Mouse (Mus musculus) heart, embryonic 12.5 days (tissue): ENCODE data around the gene Gpa33. TPM values are rescaled to one million over a fixed set of nuclear protein-coding genes. Genes with fewer than 3 reads are reported as not detected.

Experiments used
- ATAC-seq: fragments of 200-750 bp; cut with Nextera tagmentation; 2 replicates; pipeline ENCODE4 v1.8.0; 2017; ENCODE audit warnings: moderate TSS enrichment, moderate library complexity; ENCODE audit not compliant: insufficient number of reproducible peaks, low FRiP score
- H3K27ac ChIP-seq: fragments of 300-500 bp; sonication (generic); 2 replicates; pipeline ENCODE4 v1.5.1; 2016; ENCODE audit warnings: mild to moderate bottlenecking, moderate library complexity; ENCODE audit not compliant: poor library complexity, severe bottlenecking
- H3K27me3 ChIP-seq: fragments of 300-500 bp; sonication (generic); replicated peaks from 2 replicates; pipeline ENCODE4 v1.6.1; 2016; ENCODE audit warnings: mild to moderate bottlenecking, moderate library complexity
- H3K36me3 ChIP-seq: fragments of 300-500 bp; sonication (generic); 2 replicates; pipeline ENCODE4 v1.6.1; 2016; ENCODE audit warnings: mild to moderate bottlenecking, moderate library complexity
- H3K4me1 ChIP-seq: fragments of 300-500 bp; sonication (generic); replicated peaks from 2 replicates; pipeline ENCODE4 v1.6.1; 2016; ENCODE audit warnings: mild to moderate bottlenecking
- H3K4me2 ChIP-seq: fragments of 300-500 bp; sonication (generic); 2 replicates; pipeline ENCODE4 v1.6.1; 2016; ENCODE audit warnings: mild to moderate bottlenecking, moderate library complexity
- H3K4me3 ChIP-seq: fragments of 300-500 bp; sonication (generic); 2 replicates; pipeline ENCODE4 v1.5.1; 2016; ENCODE audit warnings: mild to moderate bottlenecking
- H3K9ac ChIP-seq: fragments of 300-500 bp; sonication (generic); 2 replicates; pipeline ENCODE4 v1.6.1; 2016; ENCODE audit warnings: mild to moderate bottlenecking, moderate library complexity
- H3K9me3 ChIP-seq: fragments of 300-500 bp; sonication (generic); replicated peaks from 2 replicates; pipeline ENCODE4 v1.6.1; 2016; ENCODE audit warnings: mild to moderate bottlenecking, moderate library complexity
- WGBS: fragments of 180-500 bp; shearing (Covaris S2); methylation state at CpG from one replicate; pipeline ENCODE4 v1.1.7; 2016; 5-methylcytosine and 5-hydroxymethylcytosine counted together
- polyA plus RNA-seq: library from polyadenylated mRNA; unstranded; fragments of >200 nt; fragmentation: Nextera tagmentation; extraction: Ambion mirVana; gene quantifications from 2 replicates; pipeline ENCODE4 v1.2.1, GENCODE M21; 2016

Gpa33 gene
- polyA plus RNA-seq, 1 experiment from 2014 or later, result 0.15 TPM

DNA sequence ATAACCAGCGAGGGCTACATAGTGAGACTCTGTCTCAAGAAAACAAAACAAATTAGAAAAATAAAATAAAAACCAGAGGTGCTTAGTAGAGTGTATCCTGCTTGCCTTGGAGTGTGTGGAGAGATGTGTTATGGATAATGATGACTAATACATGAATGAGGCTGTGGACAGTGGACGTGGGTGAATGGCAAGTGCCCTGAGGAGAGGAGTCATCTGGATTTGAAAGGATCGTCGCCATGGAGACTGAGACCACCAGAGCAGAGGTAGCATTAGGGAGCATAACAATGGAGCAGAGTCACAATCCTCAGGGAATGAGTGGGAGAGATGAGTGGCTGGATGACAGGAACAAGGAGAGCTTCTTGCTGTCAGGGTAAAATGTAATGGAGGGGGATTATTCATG lies 59.8 kb downstream of the Gpa33 start:
- Histone ChIP-seq H3K9ac (no peak overlapping the region), H3K27me3 (no peaks in the 10 kb centered on the region), H3K36me3 (no peaks in the 10 kb centered on the region), H3K4me3 (no peak overlapping the region), H3K9me3 (no peaks in the 10 kb centered on the region), H3K4me2 (no peak overlapping the region), H3K27ac (no peak overlapping the region), H3K4me1 (peaks cover under 1% of the 10 kb centered on the region; the same call in 1 of the 2 replicates)
- 82% methylated on average over 4 of the region's 4 CpGs for WGBS
- ATAC-seq, result no peak

DNA sequence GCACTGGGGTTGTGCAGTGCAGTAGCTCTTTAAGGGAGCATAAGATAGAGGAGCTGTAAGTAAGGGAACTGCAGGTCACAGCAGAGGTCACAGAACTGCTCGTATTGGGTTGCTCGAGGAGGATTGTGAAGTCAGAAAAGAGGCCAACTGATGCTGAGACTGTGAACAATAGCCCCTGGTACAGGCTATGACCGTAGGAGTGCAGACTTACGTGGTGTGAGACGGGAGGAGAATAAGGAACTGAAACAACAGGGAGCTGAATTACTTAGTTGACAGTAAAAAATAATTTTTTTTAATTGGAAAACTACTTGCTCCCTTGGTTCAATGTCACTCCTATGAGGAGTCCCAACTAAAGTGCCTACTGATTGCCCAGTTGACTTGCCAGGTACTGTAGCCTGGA lies 74.1 kb downstream of the Gpa33 start:
- WGBS, result 53% methylated on average over 5 of the region's 5 CpGs
- no peaks in the 10 kb centered on the region for H3K27me3 ChIP-seq
- H3K4me3 ChIP-seq, result no peak overlapping the region
- H3K9ac ChIP-seq, result no peak overlapping the region
- H3K36me3 ChIP-seq, result no peaks in the 10 kb centered on the region
- no peaks in the 10 kb centered on the region for H3K4me1 ChIP-seq
- H3K4me2 ChIP-seq, result no peak overlapping the region
- no peak overlapping the region for H3K27ac ChIP-seq
- no peak for ATAC-seq
- no peaks in the 10 kb centered on the region for H3K9me3 ChIP-seq

DNA sequence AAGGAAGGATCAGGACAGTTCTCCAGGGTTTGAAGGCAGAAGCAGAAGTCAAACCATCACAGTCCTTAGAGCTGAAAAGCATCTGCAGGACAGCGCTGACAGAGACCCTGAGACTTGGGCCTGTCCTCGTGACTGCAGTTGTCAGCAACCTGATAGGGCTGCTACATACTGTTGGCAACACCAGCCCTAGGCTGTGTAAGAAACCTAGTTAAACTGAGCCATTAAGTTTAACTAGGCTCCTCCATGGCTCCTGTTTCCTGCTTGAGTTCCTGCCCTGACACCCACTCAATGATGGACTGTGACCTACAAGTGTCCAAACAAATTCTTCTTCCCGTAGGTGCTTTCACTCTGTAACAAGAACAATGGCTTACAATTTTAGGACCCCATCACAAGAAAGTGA lies 75.1 kb downstream of the Gpa33 start:
- H3K27me3 ChIP-seq, result no peaks in the 10 kb centered on the region
- 49% methylated on average over 3 of the region's 3 CpGs for whole genome bisulfite sequencing

DNA sequence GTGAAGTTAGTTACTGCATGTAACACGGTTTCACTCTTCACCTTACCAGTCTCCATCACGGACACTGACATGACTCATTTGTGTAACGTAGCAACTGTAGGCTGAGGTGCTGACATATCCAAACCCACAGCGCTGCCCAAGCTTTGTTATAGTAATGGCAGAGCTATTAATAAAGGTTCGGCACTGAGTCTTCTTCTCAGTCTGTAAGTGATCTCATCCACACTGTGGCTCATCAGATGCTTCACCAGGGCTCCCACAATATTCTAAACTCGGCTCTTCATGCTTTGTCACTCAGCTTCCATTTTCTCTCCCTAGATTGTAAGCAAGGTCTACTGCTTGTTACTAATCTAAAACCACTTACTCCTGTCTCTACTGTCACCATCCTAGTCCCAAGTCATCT lies 79.3 kb downstream of the Gpa33 start:
- H3K36me3 ChIP-seq, result no peaks in the 10 kb centered on the region
- WGBS, result 64% methylated on average over 6 of the region's 6 CpGs
- H3K27me3 ChIP-seq, result no peaks in the 10 kb centered on the region
- no peaks in the 10 kb centered on the region for H3K9me3 ChIP-seq
- ATAC-seq, result no peak
- H3K4me2 ChIP-seq, result no peak overlapping the region
- H3K4me1 ChIP-seq, result no peaks in the 10 kb centered on the region
- H3K4me3 ChIP-seq, result no peak overlapping the region
- H3K27ac ChIP-seq, result no peak overlapping the region
- H3K9ac ChIP-seq, result no peak overlapping the region

More for the DNA sequence above, 75.1 kb downstream of the Gpa33 start:
- ATAC-seq, result no peak
- no peak overlapping the region for H3K4me2 ChIP-seq
- H3K9me3 ChIP-seq, result no peaks in the 10 kb centered on the region
- H3K27ac ChIP-seq, result no peak overlapping the region
- no peak overlapping the region for H3K9ac ChIP-seq
- no peak overlapping the region for H3K4me3 ChIP-seq
- H3K36me3 ChIP-seq, result no peaks in the 10 kb centered on the region
- H3K4me1 ChIP-seq, result no peaks in the 10 kb centered on the region

DNA sequence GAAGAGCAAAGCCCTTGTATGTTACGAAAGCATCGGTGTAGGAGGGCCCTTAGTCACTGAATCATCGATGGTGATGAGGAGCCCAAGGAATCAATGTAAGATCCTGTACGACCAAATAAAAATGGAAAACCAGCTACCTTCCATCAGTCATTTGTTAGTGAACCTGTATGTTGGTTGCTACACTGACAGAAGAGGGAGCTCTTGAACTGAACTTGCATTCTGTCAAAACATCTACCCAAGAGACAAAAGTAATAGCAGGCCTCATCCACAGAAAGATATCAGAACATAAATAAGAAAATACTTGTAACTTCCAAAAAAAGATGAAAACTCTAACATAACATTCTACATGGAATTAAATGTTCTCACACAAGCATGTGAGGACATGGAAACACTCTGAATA lies 84.1 kb downstream of the Gpa33 start:
- Histone ChIP-seq H3K9me3 (no peaks in the 10 kb centered on the region), H3K4me1 (no peaks in the 10 kb centered on the region), H3K27me3 (no peaks in the 10 kb centered on the region), H3K4me3 (no peak overlapping the region), H3K9ac (no peak overlapping the region), H3K27ac (no peak overlapping the region), H3K36me3 (no peaks in the 10 kb centered on the region), H3K4me2 (no peak overlapping the region)
- no peak for ATAC-seq
- 80% methylated on average over 4 of the region's 4 CpGs for WGBS

Other genes with a start within 250 kb of the Gpa33 start
- 11.9 and 12.8 TPM in 2 replicates for gene Pou2f1, start 127.6 kb upstream of the Gpa33 start, polyA plus RNA-seq
- gene Dusp27, start 2.3 kb upstream of the Gpa33 start, polyA plus RNA-seq, result 65.9 and 68.8 TPM in 2 replicates
- gene Mael, start 108.5 kb downstream of the Gpa33 start, polyA plus RNA-seq, result not detected in 2 replicates
- 2.1 and 2.2 TPM in 2 replicates for gene Ildr2, start 123.9 kb downstream of the Gpa33 start, polyA plus RNA-seq
- 30.3 and 32.1 TPM in 2 replicates for gene Tada1, start 248.9 kb downstream of the Gpa33 start, polyA plus RNA-seq